Mouse (Mus musculus): Measurements from ENCODE around the gene Clec3b. TPM values are rescaled to one million over a fixed set of nuclear protein-coding genes. Genes with fewer than 3 reads are reported as not detected.

Clec3b gene
- 38.1 and 51.1 TPM in 2 replicates for polyA plus RNA-seq (2012; rRNA removed)

DNA sequence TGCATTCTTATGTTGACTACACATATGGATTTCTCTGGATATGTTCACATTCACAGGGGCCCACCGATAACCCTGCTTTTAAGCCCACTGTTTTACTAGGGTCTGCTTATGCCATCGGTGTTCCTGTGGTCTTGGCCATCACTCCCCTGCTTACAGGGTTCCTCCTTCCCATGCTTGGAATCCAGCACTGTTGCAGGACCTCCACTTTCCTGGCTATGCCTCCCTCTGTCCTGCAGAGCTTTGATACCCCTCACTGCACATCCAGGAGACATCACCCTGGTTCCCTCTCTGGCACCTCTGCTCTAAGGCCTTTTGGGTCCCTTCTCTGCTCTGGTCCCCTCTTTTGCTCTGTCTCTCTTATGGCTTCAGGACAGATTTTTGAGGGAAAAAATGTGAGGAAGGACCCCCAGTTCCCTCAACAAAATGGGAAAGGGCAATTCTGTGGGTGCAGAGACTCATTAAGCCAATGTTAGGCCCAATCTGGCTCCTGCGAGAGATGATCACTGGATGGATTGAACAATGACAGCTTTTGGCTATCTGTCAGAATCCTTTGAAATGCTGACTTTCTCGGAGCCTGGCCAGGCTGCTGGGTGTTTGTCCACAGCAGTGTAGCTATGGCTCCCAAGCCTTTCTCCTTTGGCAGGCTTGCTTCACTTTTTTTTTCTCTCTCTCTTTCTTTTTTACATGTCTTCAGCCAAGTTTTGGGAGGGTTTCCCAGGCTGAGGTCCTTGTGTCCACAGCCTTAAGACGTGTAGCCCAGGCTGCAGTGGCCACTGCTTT, at the start of gene Clec3b:
Gene Clec3b (plus strand): TSS at position 706 of the 780 bp plus-strand sequence.
- 77% methylated on average over 5 of the region's 5 CpGs for WGBS

DNA sequence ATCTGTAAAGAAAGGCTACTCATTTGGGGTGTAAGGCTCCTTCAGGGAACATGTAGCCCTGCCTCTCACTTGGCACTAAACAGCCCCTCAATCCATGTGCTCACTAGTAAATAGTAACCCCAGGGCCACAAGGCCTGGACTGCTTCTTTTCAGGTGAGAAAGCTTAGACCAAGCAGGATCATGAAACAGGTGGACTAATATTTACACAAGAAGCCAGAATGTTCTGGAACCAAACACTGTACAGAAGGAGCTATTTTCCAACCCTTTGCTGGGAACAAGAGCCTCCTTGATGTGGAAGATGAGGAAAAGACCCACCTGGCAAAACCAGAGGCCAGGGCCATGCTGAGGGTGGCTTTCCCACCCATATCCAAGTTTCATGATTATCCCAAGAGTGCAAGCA, 47.3 kb upstream of the Clec3b start:
- DNase-seq (ENCODE audit: low read depth, low spot score) = no peak

More for the DNA sequence above, at the start of gene Clec3b:
- DNase-seq (ENCODE audit: low read depth, low spot score) = no peak

DNA sequence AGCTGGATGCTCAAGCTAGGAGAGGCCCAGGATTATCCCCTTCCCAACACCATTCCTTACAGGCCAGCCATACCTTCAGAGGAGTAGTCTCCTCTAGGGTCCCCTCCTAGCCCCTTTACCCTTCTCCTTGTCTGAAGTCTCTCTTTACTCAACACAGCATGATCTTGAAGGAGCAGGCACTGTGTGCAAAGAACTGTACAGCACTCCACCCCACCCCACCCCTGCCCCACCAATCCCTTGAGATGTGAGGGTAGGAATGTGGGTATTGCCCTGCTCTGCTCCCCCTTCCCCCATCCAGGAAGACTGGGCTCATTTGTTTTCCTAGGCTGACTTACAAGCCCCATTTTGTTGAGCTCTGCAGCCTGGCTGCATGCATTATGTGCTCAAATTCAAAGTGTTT, 46.4 kb upstream of the Clec3b start:
- no peak for DNase-seq (ENCODE audit: low read depth, low spot score)

DNA sequence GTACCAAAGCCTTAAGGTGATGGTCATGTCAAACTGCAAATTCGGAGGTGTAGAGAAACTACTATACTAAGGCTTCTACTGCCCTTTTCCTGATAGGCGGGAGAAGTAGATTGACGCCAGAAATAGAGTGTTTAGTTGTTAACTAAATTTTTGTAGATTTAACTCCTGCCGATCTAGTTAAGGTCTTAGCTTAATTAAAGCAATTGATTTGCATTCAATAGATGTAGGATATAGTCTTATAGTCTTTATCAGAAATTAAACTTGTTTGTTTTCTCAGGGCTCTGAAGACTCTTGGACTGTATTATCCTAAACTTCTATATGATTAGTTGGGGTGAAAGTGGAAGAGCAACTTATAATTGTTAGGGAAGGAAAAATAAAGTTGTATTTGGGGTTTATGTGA, 43.6 kb upstream of the Clec3b start:
- 85% methylated on average over 4 of the region's 4 CpGs for whole genome bisulfite sequencing
- no peak for DNase-seq (ENCODE audit: low read depth, low spot score)

DNA sequence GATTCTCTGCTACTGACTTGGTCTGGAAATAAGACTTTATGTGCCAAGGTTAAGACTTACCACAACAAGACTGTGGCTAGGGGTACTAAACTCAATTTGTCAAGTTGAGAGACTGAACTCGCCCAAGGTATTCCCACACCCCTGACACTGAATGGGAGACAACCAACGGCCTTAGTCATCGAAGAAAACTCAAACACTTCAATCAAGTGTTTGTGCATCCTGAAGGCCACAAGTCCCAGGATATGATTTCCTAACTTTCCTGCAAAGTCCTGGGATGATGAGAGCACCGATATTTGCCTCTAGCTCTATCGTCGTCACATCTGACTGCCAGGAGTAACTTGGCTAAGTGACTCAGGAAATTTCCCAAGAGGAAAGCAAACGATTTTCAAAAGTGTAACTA, 41.6 kb upstream of the Clec3b start:
- DNase-seq (ENCODE audit: low read depth, low spot score) = no peak
- WGBS = 72% methylated on average over 7 of the region's 7 CpGs

DNA sequence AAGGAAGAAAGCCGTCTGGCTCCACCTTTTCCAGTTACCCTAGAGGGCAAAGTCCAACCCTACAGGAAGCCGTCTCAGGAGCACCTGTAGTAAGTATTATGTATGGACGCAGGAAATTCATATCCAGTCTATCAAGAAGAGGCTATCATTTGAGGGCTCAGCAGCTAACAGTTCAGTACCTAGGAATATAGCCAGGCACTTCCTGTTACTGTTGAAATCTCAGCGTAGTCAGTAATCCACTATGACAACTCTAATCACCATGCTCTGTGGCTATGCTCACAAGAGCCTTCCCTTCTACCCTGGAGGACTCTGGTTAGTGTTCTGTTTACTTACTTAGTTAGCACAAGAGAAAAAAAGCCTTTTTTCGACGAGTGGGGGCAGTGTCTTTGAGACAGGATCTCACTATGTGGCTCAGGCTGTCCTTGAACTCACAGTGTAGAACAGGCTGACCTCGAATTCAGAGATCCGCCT, 39.0 kb upstream of the Clec3b start:
- peak; percentile 55 for DNase-seq (ENCODE audit: low read depth, low spot score)
- 22% methylated on average over 8 of the region's 8 CpGs for WGBS

DNA sequence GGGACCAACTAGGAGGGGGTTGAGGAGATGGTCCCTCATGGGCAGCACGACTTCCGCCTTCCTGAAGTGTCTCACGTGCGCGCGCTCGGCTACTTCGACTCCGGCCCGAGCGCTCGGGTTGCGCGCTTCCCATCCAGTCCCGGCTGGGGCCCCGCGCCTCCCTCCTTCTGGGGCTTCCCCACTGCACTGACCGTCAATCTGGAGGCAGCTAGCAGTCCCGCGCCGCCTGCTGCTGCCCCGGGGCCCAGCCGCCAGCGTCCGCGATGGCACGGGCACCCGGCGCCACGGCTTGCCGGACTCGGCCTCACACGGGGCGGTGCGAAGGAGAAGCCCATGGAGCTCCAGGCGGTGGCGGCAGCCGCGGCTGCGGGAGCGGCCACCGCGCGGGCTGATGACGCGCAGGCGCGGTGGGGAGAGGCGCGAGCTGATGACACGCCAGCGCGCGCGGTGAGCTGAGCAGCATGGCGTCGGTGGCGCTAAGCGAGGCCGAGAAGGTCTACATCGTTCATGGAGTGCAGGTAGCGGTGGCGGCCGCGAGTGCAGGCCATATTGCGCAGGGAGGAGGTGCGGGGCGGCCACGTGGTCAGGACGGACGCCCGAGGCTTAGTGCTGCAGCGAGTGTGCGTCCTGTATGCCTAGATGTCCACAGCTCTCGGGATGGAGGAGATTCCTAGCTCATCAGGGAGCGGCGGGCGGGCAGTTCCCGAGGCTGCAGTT, 37.8 kb upstream of the Clec3b start, which contains the start of the genes Zdhhc3 and Exosc7:
Gene Zdhhc3 (minus strand): TSS at position 401 of the 717 bp plus-strand sequence.
Gene Exosc7 (plus strand): TSS at position 411 of the 717 bp plus-strand sequence.
- WGBS = under 1% methylated on average over 76 of the region's 79 CpGs
- DNase-seq (ENCODE audit: low read depth, low spot score) = peak; percentile 59

DNA sequence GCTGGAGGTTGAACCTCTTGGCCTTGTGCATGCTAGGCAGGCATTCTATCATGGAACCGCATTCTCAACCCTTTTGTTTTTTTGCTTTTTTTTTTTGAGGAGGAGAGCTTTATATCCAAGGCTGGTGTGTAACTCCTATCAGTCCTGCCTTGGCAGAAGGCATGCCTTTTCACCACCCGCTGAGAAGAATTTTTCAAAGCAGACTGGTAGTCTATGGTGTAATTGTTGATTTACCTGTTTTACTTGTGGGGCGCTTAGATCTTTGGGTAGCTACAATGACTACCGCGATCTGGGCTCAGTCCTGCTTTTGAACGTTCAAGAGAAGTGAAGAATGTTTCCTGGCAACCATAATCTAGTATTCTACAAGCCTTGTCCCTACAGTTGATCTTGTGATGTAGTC, 36.8 kb upstream of the Clec3b start:
- 28% methylated on average over 6 of the region's 6 CpGs for WGBS
- no peak for DNase-seq (ENCODE audit: low read depth, low spot score)

DNA sequence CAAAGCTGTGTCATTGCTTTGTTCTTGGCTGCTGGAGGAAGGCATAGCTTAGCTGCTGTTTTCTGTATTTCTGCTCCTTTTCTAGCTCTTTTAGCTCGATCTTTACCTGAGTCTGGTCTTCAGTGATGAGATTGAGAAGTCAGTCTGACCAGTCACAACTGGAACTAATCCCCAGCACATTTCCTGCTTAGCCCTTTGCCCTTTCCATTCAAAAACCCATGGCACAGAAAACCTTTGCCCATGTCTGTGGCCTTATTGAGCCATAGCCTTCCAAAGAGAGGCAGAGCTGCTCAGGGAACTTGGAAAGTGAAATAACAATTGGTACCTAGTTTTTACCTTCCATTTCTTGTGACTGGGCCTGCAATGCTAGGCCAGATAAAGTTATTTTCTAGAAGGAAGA, 35.2 kb upstream of the Clec3b start:
- WGBS = 93% methylated on average over 1 of the region's 1 CpGs

DNA sequence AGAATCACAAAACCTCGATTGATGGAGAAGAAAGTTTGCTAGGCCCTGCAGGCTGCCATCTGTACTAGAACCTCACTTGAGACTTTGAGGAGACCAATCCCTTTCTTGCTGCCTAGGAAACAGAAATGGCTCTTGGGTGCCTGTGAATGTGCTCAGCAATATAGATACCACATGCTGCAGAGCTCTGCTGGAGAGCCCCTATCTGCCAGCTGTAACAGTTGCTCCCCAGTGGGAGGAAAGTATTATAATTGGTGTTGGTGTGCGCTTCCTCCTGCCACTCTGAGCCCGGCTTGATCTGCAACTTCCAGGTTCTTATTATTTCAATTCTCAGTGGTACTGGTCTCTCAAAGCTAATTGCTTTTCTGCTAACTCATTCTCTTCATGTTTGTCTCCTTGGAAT, 27.7 kb upstream of the Clec3b start:
- WGBS = 89% methylated on average over 3 of the region's 3 CpGs
- no peak for DNase-seq (ENCODE audit: low read depth, low spot score)

More for the DNA sequence above, 35.2 kb upstream of the Clec3b start:
- no peak for DNase-seq (ENCODE audit: low read depth, low spot score)

DNA sequence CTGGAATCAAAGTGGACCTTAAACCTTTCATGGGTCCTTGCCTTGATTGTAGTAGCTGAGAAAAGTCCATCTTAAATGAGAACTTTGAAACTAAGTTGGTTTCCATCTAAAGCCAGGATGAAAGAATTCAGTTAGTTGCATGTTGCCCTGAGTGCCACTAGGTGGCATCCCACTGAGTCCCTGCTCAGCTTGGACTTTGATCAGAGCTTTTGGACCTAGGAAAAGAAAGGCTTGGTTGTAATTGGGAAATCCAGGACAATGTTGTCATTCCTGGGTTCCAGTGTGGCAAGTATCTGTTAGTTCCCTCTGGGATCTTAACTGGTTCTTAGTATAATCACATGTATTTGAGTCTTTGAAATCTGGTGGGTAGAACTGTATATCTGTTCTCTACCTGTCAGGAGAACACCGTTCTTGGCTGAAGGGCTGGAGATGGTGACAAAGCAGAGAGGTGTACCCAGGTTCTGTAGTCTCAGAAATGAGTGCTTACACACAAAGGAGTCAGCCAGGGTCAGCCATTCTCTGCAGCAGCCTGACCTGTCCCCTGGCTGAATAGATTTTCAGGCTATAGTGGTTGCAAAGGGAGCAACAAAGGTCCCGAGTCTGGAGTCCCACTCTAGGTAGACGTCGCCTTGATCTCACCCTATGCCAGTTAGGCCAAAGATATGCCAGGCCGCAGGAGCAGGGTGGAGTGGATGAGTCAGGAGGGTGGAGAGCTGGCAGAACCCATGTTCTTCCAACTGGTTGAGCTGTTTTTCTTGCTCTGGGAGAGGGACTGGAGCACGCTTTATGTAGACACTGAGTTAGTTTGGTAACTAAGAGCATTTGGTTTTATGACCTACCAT, 27.0 kb upstream of the Clec3b start:
- peak; percentile 43 for DNase-seq (ENCODE audit: low read depth, low spot score)
- 45% methylated on average over 6 of the region's 6 CpGs for WGBS

DNA sequence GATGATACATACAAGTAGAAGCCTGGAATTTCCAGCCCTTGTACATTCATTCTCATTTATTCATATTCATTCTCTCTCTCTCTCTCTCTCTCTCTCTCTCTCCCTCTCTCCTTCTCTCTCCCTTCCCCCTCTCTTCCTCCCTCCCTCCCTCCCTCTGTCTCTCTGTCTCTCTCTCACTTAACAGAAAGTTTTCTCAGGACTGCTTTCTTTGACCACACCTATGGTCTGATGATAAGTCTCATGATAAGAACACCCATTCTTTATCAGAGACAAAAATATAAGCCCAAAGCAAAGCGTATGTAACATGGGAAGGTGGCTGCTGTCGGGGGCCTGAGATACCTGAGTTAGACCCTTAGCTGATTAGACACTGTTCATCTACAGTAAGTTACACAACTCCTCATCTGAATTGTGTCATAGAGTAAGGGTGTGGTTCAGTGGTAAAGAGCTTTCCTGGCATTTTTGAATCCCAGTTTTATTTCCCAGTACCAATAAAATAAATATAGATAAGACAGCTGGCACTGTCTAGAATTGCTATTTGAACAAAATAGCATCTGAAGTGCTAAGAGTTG, 26.2 kb upstream of the Clec3b start:
- DNase-seq (ENCODE audit: low read depth, low spot score) = peak; percentile 29
- 29% methylated on average over 2 of the region's 2 CpGs for WGBS

DNA sequence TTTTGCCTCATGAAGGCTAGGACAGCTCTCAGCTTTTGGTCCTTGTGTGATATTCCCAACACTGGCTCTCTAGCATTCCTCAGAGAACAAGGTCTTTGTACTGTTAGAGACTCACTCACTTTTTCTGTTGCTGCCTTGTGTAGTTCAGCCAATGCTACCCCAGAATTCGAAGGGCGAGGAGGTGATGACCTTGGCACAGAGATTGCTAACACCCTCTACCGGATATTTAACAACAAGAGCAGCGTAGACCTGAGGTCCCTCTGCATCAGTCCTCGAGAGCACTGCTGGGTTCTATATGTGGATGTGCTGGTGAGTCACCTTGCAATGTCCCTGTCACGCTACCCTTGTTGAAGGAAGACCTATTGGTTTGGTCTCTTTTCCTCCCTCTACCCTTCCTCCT, 23.1 kb upstream of the Clec3b start:
- no peak for DNase-seq (ENCODE audit: low read depth, low spot score)
- 97% methylated on average over 6 of the region's 6 CpGs for WGBS

DNA sequence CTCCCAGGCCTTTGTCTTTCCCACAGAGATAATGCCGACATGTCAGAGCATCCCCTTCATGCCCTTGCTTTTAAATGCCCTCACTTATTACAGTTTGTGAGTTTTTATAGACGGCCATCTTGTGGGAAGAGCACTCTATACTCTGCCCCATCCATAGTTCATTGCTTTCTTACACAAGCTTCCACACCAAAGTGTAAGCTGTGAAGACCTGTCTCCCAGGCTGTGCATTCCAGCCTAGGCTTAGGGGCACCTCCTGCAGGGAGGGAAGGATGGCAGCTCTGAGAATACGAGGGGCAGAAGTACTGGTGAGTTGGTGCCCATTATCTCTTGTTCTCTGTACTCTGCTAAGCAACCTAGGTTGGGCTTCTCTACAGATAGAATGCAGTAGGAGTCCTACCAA, 17.8 kb upstream of the Clec3b start:
- 93% methylated on average over 3 of the region's 3 CpGs for WGBS
- DNase-seq (ENCODE audit: low read depth, low spot score) = no peak

DNA sequence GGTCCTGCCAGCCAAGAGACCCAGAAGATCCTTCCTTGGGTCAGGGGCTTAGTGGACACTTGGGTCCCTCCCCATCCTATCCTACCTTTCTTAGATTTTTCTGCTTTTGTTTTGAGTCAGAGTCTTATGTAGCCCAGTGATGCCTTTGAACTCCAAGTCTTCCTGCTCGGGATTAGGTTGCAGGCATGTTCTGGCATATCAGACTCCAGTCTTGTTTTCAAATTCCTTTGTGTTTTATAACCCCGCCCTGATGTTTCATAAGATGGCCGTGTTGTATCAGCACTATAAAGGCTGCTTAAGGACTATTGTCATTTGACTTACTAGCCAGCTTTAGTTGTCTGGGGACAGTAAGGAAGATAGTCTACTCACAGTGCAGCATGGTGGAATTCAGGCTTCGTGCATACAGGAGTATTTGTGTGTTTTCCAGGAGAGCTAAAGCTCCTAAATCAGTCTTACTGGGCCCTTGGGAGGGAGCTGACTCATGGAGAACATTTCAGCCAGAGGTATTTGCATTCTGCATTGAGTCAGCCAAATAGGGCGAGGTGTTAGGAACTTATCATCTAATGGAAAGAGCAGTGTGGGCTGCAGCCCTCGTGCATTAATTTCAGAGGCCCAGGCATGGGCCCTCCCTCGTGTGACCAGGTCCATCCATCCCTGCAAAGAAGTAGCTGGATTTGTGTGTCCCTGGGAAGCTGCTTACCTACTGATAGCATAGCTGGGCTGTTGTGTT, 13.6 kb upstream of the Clec3b start:
- no peak for DNase-seq (ENCODE audit: low read depth, low spot score)
- WGBS = 72% methylated on average over 7 of the region's 7 CpGs

DNA sequence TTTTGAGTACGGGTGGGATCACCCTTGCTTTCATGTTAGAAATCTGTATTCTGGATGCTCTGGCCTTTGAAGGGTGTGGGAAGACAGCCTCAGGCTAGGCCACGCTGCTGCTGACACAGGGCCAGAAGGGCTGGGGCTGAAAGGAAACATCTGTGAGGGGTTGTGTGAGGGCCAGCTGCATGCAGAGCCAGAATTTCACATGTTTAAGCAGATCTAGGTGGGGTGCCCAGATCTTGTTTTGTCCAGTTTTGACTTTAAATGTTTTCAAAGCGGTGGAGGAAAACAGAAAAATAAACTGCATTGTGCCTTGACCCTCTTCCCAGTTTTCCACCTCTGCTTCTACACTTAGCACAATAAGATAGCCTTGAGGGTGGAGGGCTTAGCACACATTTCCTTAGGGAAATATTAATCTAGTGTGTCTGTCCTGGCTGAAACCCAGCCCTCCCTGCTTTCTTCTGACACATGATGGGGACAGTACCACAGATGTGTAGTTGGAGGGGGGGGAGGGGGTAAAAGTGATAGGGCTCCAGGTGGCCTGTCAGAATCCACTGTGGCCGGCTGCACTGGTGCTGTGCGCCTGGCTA, 11.8 kb upstream of the Clec3b start:
- WGBS = 71% methylated on average over 5 of the region's 5 CpGs
- DNase-seq (ENCODE audit: low read depth, low spot score) = no peak

DNA sequence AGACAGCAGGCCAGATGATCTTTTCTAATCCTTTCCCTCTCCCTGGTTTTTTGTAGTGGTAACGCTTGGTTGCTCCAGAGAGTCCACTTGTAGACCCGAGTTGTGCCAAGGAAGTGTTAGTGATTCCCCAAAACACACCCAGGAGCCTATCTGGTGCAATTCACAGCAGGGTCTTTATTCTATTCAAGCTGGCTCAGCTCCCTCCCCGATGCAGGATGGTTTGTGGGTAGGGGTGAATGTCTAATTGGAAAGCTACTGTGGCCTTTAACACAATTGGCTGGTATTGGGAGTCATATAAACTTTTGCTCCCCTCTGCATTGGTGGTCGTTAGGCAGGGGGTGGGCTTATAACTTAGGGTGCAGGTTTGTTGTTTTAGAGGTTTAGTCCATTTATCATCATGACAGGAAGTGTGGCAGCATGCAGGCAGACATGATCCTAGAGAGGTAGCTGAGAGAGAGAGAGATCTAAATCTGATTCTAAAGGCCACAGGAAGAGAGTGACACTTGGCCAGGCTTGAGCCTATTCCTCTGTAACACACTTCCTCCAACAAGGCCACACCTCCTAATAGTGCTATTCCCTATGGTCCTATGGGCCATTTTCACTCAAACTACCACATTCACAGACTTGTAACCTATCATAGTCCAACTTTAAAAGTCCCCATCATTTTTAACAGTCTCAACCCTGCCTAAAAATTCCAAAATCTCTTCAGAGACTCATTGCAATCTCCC, 10.7 kb upstream of the Clec3b start:
- 63% methylated on average over 4 of the region's 4 CpGs for WGBS
- DNase-seq (ENCODE audit: low read depth, low spot score) = no peak

DNA sequence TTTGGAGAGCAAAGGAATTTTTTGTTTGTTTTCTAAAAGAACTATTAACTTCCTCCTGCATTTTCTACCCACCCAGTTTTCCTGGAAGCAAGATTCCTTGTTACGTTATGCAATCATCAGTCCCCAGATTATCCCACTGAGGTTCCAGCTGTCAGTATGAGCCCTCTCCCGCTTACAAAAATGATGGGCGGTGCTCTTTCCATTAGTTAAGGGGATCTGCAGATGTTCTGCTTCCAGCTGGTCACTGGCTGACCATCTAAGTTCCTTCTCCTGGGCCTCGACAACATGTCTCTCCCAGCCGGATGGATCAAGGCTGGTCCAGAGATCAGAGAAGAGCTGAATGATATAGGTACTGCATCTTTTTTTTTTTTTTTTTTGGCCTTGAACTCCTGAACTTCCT, 2.3 kb upstream of the Clec3b start:
- DNase-seq (ENCODE audit: low read depth, low spot score) = no peak

More for the DNA sequence above, 2.3 kb upstream of the Clec3b start:
- WGBS = 65% methylated on average over 5 of the region's 5 CpGs
